Mouse (Mus musculus): ENCODE measurements around the gene Pwwp2b. TPM values are rescaled to one million over a fixed set of nuclear protein-coding genes. Genes with fewer than 3 reads are reported as not detected.
A peak's percentile ranks its signal among the peaks of the same experiment; 100 is the strongest.

The Pwwp2b gene
- polyA plus RNA-seq, 1 experiment from 2014 or later, result 16.0 TPM

DNA sequence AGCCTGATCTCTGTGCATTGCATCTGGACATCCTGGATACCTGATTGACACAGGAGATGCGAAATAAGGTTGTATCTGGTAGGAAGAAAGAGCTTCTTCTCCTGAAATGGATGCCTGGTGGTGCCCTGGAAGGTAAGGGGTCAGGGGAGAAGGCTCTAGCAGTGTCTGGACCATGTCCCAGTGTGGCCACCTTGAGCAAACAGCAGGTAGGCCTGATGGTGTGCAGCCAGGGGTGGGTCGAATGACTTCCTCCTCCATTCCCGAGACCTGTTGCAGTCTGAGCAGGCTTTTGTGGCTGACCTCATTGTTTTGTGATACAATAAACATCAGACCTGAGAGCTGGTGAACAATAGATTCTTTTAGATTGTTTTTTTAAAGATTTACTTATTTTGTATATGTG is 33.8 kb downstream of the Pwwp2b start:
- 86% methylated on average over 3 of the region's 3 CpGs for WGBS
- Histone ChIP-seq H3K4me1 (peaks cover 51% of the 10 kb centered on the region), H3K4me2 (no peak overlapping the region), H3K9me3 (no peaks in the 10 kb centered on the region), H3K27me3 (no peaks in the 10 kb centered on the region), H3K27ac (no peak overlapping the region), H3K9ac (no peak overlapping the region), H3K36me3 (no peaks in the 10 kb centered on the region), H3K4me3 (no peak overlapping the region)
- ATAC-seq (ENCODE audit: insufficient number of reproducible peaks, insufficient read depth, low FRiP score, low TSS enrichment, low read depth), result no peak

DNA sequence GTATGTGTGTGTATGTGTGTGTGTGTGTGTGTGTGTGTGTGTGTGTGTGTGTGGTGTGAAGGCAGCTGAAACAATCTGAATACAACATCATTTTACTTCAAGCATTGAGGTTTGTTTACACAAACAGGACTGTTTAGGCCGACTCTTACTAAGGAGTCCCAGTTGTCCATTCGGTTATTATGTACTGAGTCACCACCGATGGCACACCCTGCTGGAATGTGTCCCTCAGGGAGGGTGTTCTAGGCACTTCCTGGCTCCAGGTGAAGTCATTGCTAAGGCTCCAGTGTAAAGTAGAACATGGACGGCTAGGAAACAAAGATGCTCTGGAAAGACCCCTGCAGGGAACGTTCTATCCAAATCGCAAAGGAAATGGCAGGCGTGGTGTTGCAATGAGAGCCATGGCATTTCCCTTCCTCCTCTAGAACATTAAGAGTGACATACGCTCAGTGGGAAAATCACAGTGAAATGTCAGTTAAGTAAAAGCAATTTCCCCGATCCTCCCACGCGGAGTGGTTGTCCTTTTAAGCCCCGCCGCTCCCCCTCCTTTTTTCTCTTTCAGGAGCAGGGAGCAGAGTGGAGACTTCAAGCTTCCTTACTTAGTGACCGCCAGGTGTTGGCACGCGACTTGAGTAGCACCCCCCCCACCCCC is 37.1 kb downstream of the Pwwp2b start:
- H3K27me3 ChIP-seq, result no peaks in the 10 kb centered on the region
- no peaks in the 10 kb centered on the region for H3K9me3 ChIP-seq
- no peak overlapping the region for H3K4me3 ChIP-seq
- H3K27ac ChIP-seq, result no peak overlapping the region
- H3K4me1 ChIP-seq, result peaks cover 40% of the 10 kb centered on the region
- no peak overlapping the region for H3K4me2 ChIP-seq
- WGBS, result 75% methylated on average over 16 of the region's 16 CpGs
- ATAC-seq (ENCODE audit: insufficient number of reproducible peaks, insufficient read depth, low FRiP score, low TSS enrichment, low read depth), result no peak
- no peaks in the 10 kb centered on the region for H3K36me3 ChIP-seq
- no peak overlapping the region for H3K9ac ChIP-seq

DNA sequence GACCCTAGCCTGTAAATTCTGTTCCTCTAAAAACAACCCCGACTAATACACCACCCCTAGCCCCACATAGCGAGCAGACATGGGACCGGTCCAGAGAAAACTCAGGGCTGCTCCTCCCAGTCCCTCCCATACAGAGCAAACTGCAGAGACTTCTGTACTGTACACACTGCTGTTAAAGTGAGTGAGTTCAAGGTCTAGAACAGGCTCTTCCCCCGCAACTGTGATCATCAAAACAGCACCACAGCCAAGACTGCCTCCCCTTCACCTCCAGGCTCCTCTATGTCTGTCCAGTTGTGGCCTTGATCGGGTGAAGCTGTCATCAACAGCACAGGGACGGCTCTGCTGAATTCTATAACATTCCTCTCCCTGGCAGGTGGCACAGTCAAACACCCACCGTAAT is 40.3 kb downstream of the Pwwp2b start:
- no peak overlapping the region for H3K4me3 ChIP-seq
- WGBS, result 84% methylated on average over 7 of the region's 7 CpGs
- H3K9ac ChIP-seq, result no peak overlapping the region

DNA sequence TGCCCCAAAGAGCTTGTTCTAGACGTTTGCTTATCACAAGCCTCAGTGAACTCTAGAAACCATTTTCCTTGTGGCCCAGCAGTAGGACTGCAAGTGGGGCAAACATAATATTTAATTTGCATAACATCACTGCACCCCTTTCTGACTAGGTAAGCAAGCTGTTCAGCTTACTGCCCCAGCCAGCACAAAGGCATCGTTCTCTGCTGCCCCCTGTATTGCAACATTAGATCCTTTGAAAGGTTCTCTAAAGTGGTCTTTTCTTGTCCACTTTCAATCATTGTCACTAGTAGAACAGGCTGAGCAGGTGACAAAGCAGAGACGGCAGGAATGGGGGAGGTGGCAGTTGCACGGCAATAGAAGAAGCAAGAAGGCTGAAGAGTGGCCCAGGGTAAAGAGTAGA is 45.1 kb downstream of the Pwwp2b start:
- no peaks in the 10 kb centered on the region for H3K27me3 ChIP-seq
- 0 out of 2 replicates have a peak overlapping the region, but pooled peaks have one; percentile 28 for H3K27ac ChIP-seq
- no peaks in the 10 kb centered on the region for H3K9me3 ChIP-seq
- H3K4me2 ChIP-seq, result no peak overlapping the region
- 68% methylated on average over 4 of the region's 4 CpGs for WGBS
- no peak for ATAC-seq (ENCODE audit: insufficient number of reproducible peaks, insufficient read depth, low FRiP score, low TSS enrichment, low read depth)
- H3K36me3 ChIP-seq, result no peaks in the 10 kb centered on the region
- H3K4me3 ChIP-seq, result no peak overlapping the region
- no peak overlapping the region for H3K9ac ChIP-seq
- peaks cover 24% of the 10 kb centered on the region for H3K4me1 ChIP-seq

More for the DNA sequence above, 40.3 kb downstream of the Pwwp2b start:
- Histone ChIP-seq H3K27ac (no peak overlapping the region), H3K36me3 (no peaks in the 10 kb centered on the region), H3K4me2 (no peak overlapping the region), H3K4me1 (peaks cover 20% of the 10 kb centered on the region), H3K27me3 (no peaks in the 10 kb centered on the region), H3K9me3 (no peaks in the 10 kb centered on the region)
- no peak for ATAC-seq (ENCODE audit: insufficient number of reproducible peaks, insufficient read depth, low FRiP score, low TSS enrichment, low read depth)

DNA sequence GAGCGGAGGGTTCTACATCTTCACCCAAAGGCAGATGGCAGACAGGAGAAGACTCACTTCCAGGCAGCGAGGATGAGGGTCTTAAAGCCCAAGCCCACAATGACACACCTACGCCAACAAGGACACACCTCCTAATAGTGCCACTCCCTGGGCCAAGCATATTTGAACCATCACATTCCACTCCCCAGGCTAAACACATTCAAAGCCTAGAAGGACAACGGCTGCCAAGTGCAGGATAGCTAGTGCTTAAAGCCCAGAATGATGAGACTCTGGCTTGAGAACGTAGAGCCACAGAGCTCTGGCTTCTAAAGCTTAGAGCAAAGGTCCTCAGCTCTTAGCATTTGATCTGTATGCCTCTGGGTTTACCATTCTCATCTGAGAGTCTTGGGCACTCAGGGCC is 45.8 kb downstream of the Pwwp2b start:
- no peak for ATAC-seq (ENCODE audit: insufficient number of reproducible peaks, insufficient read depth, low FRiP score, low TSS enrichment, low read depth)
- H3K9me3 ChIP-seq, result no peaks in the 10 kb centered on the region
- WGBS, result 82% methylated on average over 5 of the region's 5 CpGs
- H3K27me3 ChIP-seq, result no peaks in the 10 kb centered on the region
- no peak overlapping the region for H3K9ac ChIP-seq
- no peak overlapping the region for H3K4me2 ChIP-seq
- no peak overlapping the region for H3K4me3 ChIP-seq
- H3K27ac ChIP-seq, result no peak overlapping the region; the same call in 1 of the 2 replicates
- H3K4me1 ChIP-seq, result peaks cover 30% of the 10 kb centered on the region
- H3K36me3 ChIP-seq, result no peaks in the 10 kb centered on the region

DNA sequence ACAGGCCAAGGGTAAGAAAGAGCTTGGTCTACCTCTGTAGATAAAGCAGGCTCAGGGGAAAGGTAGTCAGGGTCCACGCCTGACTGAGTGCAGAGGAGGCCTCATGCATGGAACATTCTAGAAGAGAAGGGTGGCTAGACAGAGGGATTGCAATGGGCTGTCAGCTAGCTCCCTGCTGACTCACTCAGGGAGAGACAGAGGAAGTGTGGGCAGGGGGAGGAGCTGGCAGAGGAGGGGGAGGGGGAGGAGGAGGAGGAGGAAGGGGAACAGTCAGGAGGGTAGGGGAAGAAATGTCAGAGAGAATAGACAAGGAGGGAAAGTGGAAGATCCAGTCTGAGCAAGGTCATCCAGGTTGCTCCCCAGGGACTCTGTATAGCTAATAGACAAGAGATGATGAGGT is 47.4 kb downstream of the Pwwp2b start:
- 96% methylated on average over 1 of the region's 1 CpGs for WGBS
- no peaks in the 10 kb centered on the region for H3K36me3 ChIP-seq
- H3K27ac ChIP-seq, result peak overlapping the region; percentile 72
- no peaks in the 10 kb centered on the region for H3K9me3 ChIP-seq
- H3K4me1 ChIP-seq, result peaks cover 34% of the 10 kb centered on the region
- no peak overlapping the region for H3K4me2 ChIP-seq
- no peaks in the 10 kb centered on the region for H3K27me3 ChIP-seq
- H3K4me3 ChIP-seq, result no peak overlapping the region
- H3K9ac ChIP-seq, result no peak overlapping the region
- no peak for ATAC-seq (ENCODE audit: insufficient number of reproducible peaks, insufficient read depth, low FRiP score, low TSS enrichment, low read depth)

DNA sequence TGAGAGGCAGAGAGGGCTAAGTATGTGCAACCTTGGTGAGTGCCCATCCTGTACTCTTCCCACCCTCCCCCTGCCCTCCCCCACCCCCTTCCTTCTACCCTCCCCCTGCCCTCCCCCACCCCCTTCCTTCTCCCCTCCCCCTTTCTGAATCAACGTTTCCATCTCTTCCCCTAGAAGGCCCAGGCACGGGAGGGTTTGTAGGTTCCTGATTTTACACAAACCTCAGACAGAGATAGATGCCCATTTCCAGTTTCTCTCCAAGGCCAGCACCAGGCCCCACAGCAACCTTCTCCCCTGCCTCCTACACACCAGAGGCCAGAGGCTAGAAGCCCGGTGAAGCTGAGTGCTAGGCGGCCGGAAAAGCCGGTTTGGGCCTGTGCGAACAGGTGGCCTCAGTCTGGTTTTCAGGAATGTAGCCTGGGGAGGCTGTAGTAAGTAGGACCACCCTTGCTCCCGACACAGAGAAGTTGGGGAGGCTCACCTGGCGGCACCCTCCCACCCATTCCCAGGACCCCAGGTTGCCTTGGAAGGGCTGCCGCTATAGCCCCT is 48.3 kb downstream of the Pwwp2b start:
- no peak overlapping the region for H3K4me2 ChIP-seq
- no peak for ATAC-seq (ENCODE audit: insufficient number of reproducible peaks, insufficient read depth, low FRiP score, low TSS enrichment, low read depth)
- 54% methylated on average over 10 of the region's 10 CpGs for WGBS
- H3K4me1 ChIP-seq, result peaks cover 34% of the 10 kb centered on the region
- H3K36me3 ChIP-seq, result no peaks in the 10 kb centered on the region
- no peaks in the 10 kb centered on the region for H3K9me3 ChIP-seq
- peak overlapping the region; percentile 72 for H3K27ac ChIP-seq
- no peak overlapping the region for H3K4me3 ChIP-seq
- no peak overlapping the region for H3K9ac ChIP-seq
- no peaks in the 10 kb centered on the region for H3K27me3 ChIP-seq

DNA sequence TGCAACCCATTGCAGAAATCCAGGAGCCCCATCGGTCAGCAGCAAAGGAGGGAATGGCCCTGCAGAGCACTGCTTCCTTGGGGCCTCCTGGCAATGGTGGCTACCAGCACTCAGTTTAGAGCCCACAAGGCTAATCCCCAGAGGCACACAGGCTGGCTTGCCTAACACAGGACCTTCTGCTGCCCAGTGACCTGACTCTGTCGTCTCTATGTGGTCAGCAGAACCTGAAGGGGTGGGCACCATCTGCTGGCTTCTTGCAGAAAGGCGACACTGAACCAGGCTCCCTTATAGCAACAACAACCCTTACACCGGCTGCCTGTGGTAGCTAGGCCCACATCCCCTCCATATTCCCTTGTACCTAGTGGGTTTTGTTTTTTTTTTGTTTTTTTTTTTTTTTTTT is 50.2 kb downstream of the Pwwp2b start:
- no peak overlapping the region for H3K4me3 ChIP-seq
- no peak for ATAC-seq (ENCODE audit: insufficient number of reproducible peaks, insufficient read depth, low FRiP score, low TSS enrichment, low read depth)
- H3K4me1 ChIP-seq, result peaks cover 34% of the 10 kb centered on the region
- no peaks in the 10 kb centered on the region for H3K9me3 ChIP-seq
- H3K27me3 ChIP-seq, result no peaks in the 10 kb centered on the region
- H3K27ac ChIP-seq, result no peak overlapping the region
- no peaks in the 10 kb centered on the region for H3K36me3 ChIP-seq
- no peak overlapping the region for H3K9ac ChIP-seq
- 40% methylated on average over 4 of the region's 4 CpGs for WGBS
- no peak overlapping the region for H3K4me2 ChIP-seq

DNA sequence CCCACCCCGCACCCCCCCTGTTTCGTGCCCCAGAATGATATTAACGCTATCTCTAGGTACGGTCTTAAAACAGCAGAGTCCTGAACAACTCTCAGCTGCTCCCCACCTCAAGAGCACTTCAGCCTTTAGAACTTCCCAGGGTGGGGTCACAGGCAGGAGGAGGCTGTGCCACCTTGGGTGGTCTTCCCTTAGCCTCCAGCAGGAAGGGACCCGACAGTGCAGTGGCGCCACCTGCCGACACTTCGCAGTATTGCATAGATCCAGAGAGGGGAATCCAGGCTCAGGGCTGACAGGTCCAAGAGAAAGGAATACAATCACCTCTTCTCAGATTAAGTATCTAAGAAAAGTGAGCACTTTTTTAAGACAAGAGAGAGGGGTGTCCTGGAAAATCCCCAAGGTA is 51.1 kb downstream of the Pwwp2b start:
- peak overlapping the region; percentile 38 for H3K4me2 ChIP-seq
- no peak for ATAC-seq (ENCODE audit: insufficient number of reproducible peaks, insufficient read depth, low FRiP score, low TSS enrichment, low read depth)
- no peak overlapping the region for H3K9ac ChIP-seq
- no peaks in the 10 kb centered on the region for H3K9me3 ChIP-seq
- no peaks in the 10 kb centered on the region for H3K27me3 ChIP-seq
- H3K4me1 ChIP-seq, result peaks cover 32% of the 10 kb centered on the region
- WGBS, result 13% methylated on average over 8 of the region's 8 CpGs
- H3K27ac ChIP-seq, result no peak overlapping the region
- H3K36me3 ChIP-seq, result no peaks in the 10 kb centered on the region
- no peak overlapping the region for H3K4me3 ChIP-seq

DNA sequence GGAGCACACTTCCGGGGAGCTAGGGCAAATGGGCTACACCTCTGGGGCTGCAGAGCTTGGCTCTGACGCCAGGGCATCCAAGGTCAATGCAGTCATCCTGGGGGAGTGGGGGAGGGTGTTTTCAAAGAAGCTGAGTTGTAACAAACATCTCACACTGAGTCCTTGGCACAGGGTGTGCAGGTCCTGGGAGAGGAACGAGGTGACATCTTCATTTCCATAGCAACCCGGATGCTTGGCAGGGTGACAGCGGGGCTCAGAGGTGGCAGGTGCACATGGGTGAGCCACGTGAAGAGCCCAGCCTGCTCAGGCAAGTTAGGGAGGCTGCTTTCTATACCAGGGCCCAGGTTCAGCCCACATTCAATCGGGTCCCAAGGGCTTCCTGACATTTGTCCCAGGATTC is 52.1 kb downstream of the Pwwp2b start:
- Histone ChIP-seq H3K4me3 (no peak overlapping the region), H3K27me3 (no peaks in the 10 kb centered on the region), H3K4me1 (peaks cover 24% of the 10 kb centered on the region), H3K27ac (no peak overlapping the region), H3K9me3 (no peaks in the 10 kb centered on the region), H3K36me3 (no peaks in the 10 kb centered on the region), H3K9ac (no peak overlapping the region), H3K4me2 (no peak overlapping the region)
- WGBS, result 60% methylated on average over 7 of the region's 7 CpGs
- ATAC-seq (ENCODE audit: insufficient number of reproducible peaks, insufficient read depth, low FRiP score, low TSS enrichment, low read depth), result no peak

DNA sequence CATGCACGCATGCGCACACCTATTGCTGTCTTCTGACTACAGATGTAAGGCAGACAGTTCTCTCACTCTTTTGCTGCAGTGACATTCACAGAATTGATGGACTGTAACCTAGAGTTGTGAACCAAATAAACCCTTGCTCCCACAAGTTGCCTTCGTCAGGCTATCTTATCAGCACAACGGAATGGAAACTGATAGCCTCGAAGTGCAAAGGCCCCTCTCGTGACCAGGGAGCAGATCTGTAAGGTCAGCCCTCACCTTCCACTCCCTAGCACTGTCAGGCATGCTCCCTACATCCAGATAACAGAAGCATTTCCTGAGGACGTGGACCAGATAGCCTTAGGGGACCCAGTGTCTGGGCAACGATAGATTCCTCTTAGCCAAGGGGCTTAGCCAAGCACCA is 53.2 kb downstream of the Pwwp2b start:
- no peak overlapping the region for H3K9ac ChIP-seq
- 65% methylated on average over 8 of the region's 8 CpGs for WGBS

DNA sequence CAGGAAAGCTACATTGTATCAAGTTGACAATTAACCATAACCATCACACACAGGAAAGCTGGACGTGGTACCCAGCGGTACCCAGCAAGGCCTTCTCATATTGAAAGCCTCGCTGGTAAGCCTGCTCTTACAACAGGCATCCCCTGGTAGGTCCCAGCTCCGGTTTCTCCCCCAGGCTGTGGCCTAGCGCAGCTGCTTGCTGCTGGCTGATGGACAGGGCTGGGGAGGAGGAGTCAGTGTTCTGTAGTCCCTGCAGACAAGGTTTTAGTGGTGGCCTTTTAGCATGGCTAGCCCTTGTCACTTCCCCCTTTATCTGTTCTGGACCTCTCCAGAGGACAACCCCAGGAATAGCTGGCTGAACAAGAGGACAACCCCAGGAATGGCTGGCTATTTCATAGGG is 54.0 kb downstream of the Pwwp2b start:
- H3K27me3 ChIP-seq, result no peaks in the 10 kb centered on the region
- H3K27ac ChIP-seq, result no peak overlapping the region
- no peaks in the 10 kb centered on the region for H3K36me3 ChIP-seq
- H3K9me3 ChIP-seq, result no peaks in the 10 kb centered on the region
- H3K9ac ChIP-seq, result no peak overlapping the region
- H3K4me3 ChIP-seq, result no peak overlapping the region
- WGBS, result 29% methylated on average over 5 of the region's 5 CpGs
- peaks cover 15% of the 10 kb centered on the region for H3K4me1 ChIP-seq
- no peak overlapping the region for H3K4me2 ChIP-seq
- ATAC-seq (ENCODE audit: insufficient number of reproducible peaks, insufficient read depth, low FRiP score, low TSS enrichment, low read depth), result no peak

More for the DNA sequence above, 53.2 kb downstream of the Pwwp2b start:
- no peak overlapping the region for H3K27ac ChIP-seq
- no peaks in the 10 kb centered on the region for H3K27me3 ChIP-seq
- no peaks in the 10 kb centered on the region for H3K9me3 ChIP-seq
- H3K4me1 ChIP-seq, result peaks cover 22% of the 10 kb centered on the region
- no peaks in the 10 kb centered on the region for H3K36me3 ChIP-seq
- no peak overlapping the region for H3K4me3 ChIP-seq
- no peak overlapping the region for H3K4me2 ChIP-seq
- ATAC-seq (ENCODE audit: insufficient number of reproducible peaks, insufficient read depth, low FRiP score, low TSS enrichment, low read depth), result no peak

Data from embryonic facial prominence, embryonic 13.5 days (tissue).